Mouse (Mus musculus) limb, embryonic 15.5 days (tissue): Measurements from ENCODE around the gene Ccr2. TPM values are rescaled to one million over a fixed set of nuclear protein-coding genes. Genes with fewer than 3 reads are reported as not detected.

Experiments used
- ATAC-seq: fragments of 200-750 bp; cut with Nextera tagmentation; 2 replicates; pipeline ENCODE4 v1.8.0; 2017; ENCODE audit warnings: low read depth, moderate TSS enrichment; ENCODE audit not compliant: insufficient number of reproducible peaks, low FRiP score, low TSS enrichment
- H3K27ac ChIP-seq: fragments of 300-500 bp; sonication (generic); 2 replicates; pipeline ENCODE4 v1.5.1; 2015; ENCODE audit warnings: moderate library complexity, mild to moderate bottlenecking, inconsistent platforms
- H3K27me3 ChIP-seq: fragments of 300-500 bp; sonication (generic); 2 replicates; pipeline ENCODE4 v1.6.1; 2015; ENCODE audit warnings: inconsistent platforms
- H3K36me3 ChIP-seq: fragments of 300-500 bp; sonication (generic); 2 replicates; pipeline ENCODE4 v1.6.1; 2015; ENCODE audit warnings: inconsistent platforms
- H3K4me1 ChIP-seq: fragments of 300-500 bp; sonication (generic); 2 replicates; pipeline ENCODE4 v1.6.1; 2015; ENCODE audit warnings: inconsistent platforms
- H3K4me2 ChIP-seq: fragments of 300-500 bp; sonication (generic); 2 replicates; pipeline ENCODE4 v1.6.1; 2015; ENCODE audit warnings: mild to moderate bottlenecking, inconsistent platforms
- H3K4me3 ChIP-seq: fragments of 300-500 bp; sonication (generic); 2 replicates; pipeline ENCODE4 v1.5.1; 2015; ENCODE audit warnings: mild to moderate bottlenecking, inconsistent platforms
- H3K9ac ChIP-seq: fragments of 300-500 bp; sonication (generic); 2 replicates; pipeline ENCODE4 v1.6.1; 2015; ENCODE audit warnings: inconsistent platforms
- H3K9me3 ChIP-seq: fragments of 300-500 bp; sonication (generic); 2 replicates; pipeline ENCODE4 v1.6.1; 2016; ENCODE audit warnings: inconsistent platforms
- WGBS: fragments of 180-500 bp; shearing (Covaris S2); methylation state at CpG from one replicate; pipeline ENCODE4 v1.1.7; 2015; 5-methylcytosine and 5-hydroxymethylcytosine counted together
- polyA plus RNA-seq: library from polyadenylated mRNA; unstranded; fragments of >200 nt; fragmentation: Nextera tagmentation; extraction: Ambion mirVana; gene quantifications from 2 replicates; pipeline ENCODE4 v1.2.1, GENCODE M21; 2015

Ccr2 gene
- polyA plus RNA-seq, 1 experiment from 2014 or later, result 4.2 TPM

GRCm38 (mm10) chr9:124099127-124099526, 2.6 kb upstream of the Ccr2 start:
- Histone ChIP-seq H3K4me3 (no peak overlapping the region), H3K27ac (no peak overlapping the region), H3K36me3 (no peaks in the 10 kb centered on the region), H3K9ac (no peak overlapping the region), H3K4me2 (no peak overlapping the region), H3K27me3 (no peaks in the 10 kb centered on the region), H3K9me3 (no peaks in the 10 kb centered on the region), H3K4me1 (no peaks in the 10 kb centered on the region)
- ATAC-seq, result no peak
- WGBS, result 79% methylated on average over 1 of the region's 1 CpGs

- Histone ChIP-seq H3K9ac (no peak overlapping the region), H3K4me3 (no peak overlapping the region), H3K9me3 (no peaks in the 10 kb centered on the region), H3K4me1 (no peaks in the 10 kb centered on the region), H3K36me3 (no peaks in the 10 kb centered on the region), H3K4me2 (no peak overlapping the region), H3K27ac (no peak overlapping the region), H3K27me3 (no peaks in the 10 kb centered on the region)
- no peak for ATAC-seq
- 77% methylated on average over 1 of the region's 1 CpGs for WGBS
Observed at GRCm38 (mm10) chr9:124100357-124100756, 1.4 kb upstream of the Ccr2 start.

- no peak for ATAC-seq
- Histone ChIP-seq H3K4me3 (no peak overlapping the region), H3K36me3 (no peaks in the 10 kb centered on the region), H3K27me3 (no peaks in the 10 kb centered on the region), H3K9me3 (no peaks in the 10 kb centered on the region), H3K9ac (no peak overlapping the region), H3K4me2 (no peak overlapping the region), H3K4me1 (no peaks in the 10 kb centered on the region), H3K27ac (no peak overlapping the region)
- WGBS, result 60% methylated on average over 1 of the region's 1 CpGs
Observed at GRCm38 (mm10) chr9:124103199-124103598, 1.4 kb downstream of the Ccr2 start.

- Histone ChIP-seq H3K27ac (no peak overlapping the region), H3K4me1 (no peaks in the 10 kb centered on the region), H3K27me3 (no peaks in the 10 kb centered on the region), H3K9me3 (no peaks in the 10 kb centered on the region), H3K4me3 (no peak overlapping the region), H3K4me2 (no peak overlapping the region), H3K36me3 (no peaks in the 10 kb centered on the region), H3K9ac (no peak overlapping the region)
- no peak for ATAC-seq
Observed at GRCm38 (mm10) chr9:124105196-124105595, 3.4 kb downstream of the Ccr2 start.

- Histone ChIP-seq H3K27ac (no peak overlapping the region), H3K4me2 (no peak overlapping the region), H3K4me1 (no peaks in the 10 kb centered on the region), H3K9me3 (no peaks in the 10 kb centered on the region), H3K4me3 (no peak overlapping the region), H3K9ac (no peak overlapping the region), H3K36me3 (no peaks in the 10 kb centered on the region), H3K27me3 (no peaks in the 10 kb centered on the region)
- ATAC-seq, result no peak
Observed at GRCm38 (mm10) chr9:124107232-124107631, 5.5 kb downstream of the Ccr2 start.

GRCm38 (mm10) chr9:124108356-124109127, 6.8 kb downstream of the Ccr2 start:
- 69% methylated on average over 2 of the region's 2 CpGs for WGBS
- Histone ChIP-seq H3K9ac (no peak overlapping the region), H3K27me3 (no peaks in the 10 kb centered on the region), H3K4me3 (no peak overlapping the region), H3K4me1 (no peaks in the 10 kb centered on the region), H3K36me3 (no peaks in the 10 kb centered on the region), H3K27ac (no peak overlapping the region), H3K9me3 (no peaks in the 10 kb centered on the region), H3K4me2 (no peak overlapping the region)
- ATAC-seq, result no peak

GRCm38 (mm10) chr9:124111997-124112396, 10.2 kb downstream of the Ccr2 start:
- WGBS, result 71% methylated on average over 1 of the region's 1 CpGs
- Histone ChIP-seq H3K9me3 (no peaks in the 10 kb centered on the region), H3K9ac (no peak overlapping the region), H3K27ac (no peak overlapping the region), H3K27me3 (no peaks in the 10 kb centered on the region), H3K4me2 (no peak overlapping the region), H3K4me3 (no peak overlapping the region), H3K36me3 (no peaks in the 10 kb centered on the region), H3K4me1 (no peaks in the 10 kb centered on the region)
- no peak for ATAC-seq

- H3K4me1 ChIP-seq, result no peaks in the 10 kb centered on the region
- H3K9me3 ChIP-seq, result no peaks in the 10 kb centered on the region
- H3K27ac ChIP-seq, result no peak overlapping the region
- no peaks in the 10 kb centered on the region for H3K36me3 ChIP-seq
- no peaks in the 10 kb centered on the region for H3K27me3 ChIP-seq
- no peak overlapping the region for H3K4me2 ChIP-seq
- no peak overlapping the region for H3K9ac ChIP-seq
- no peak for ATAC-seq
- WGBS, result 77% methylated on average over 1 of the region's 1 CpGs
- H3K4me3 ChIP-seq, result no peak overlapping the region
Observed at GRCm38 (mm10) chr9:124112591-124113239, 11.0 kb downstream of the Ccr2 start.

GRCm38 (mm10) chr9:124113777-124114176, 12.0 kb downstream of the Ccr2 start:
- H3K27ac ChIP-seq, result no peak overlapping the region
- H3K36me3 ChIP-seq, result no peaks in the 10 kb centered on the region
- H3K9ac ChIP-seq, result no peak overlapping the region
- no peak overlapping the region for H3K4me2 ChIP-seq
- H3K9me3 ChIP-seq, result no peaks in the 10 kb centered on the region
- H3K4me1 ChIP-seq, result no peaks in the 10 kb centered on the region
- H3K4me3 ChIP-seq, result no peak overlapping the region
- 65% methylated on average over 1 of the region's 1 CpGs for WGBS
- ATAC-seq, result no peak
- H3K27me3 ChIP-seq, result no peaks in the 10 kb centered on the region

- H3K9me3 ChIP-seq, result no peaks in the 10 kb centered on the region
- no peak for ATAC-seq
- no peaks in the 10 kb centered on the region for H3K27me3 ChIP-seq
- no peak overlapping the region for H3K9ac ChIP-seq
- no peak overlapping the region for H3K4me3 ChIP-seq
- no peak overlapping the region for H3K27ac ChIP-seq
- no peaks in the 10 kb centered on the region for H3K4me1 ChIP-seq
- 96% methylated on average over 1 of the region's 1 CpGs for WGBS
- H3K36me3 ChIP-seq, result no peaks in the 10 kb centered on the region
- H3K4me2 ChIP-seq, result no peak overlapping the region
Observed at GRCm38 (mm10) chr9:124118489-124118888, 16.7 kb downstream of the Ccr2 start.

GRCm38 (mm10) chr9:124121387-124122184, 19.8 kb downstream of the Ccr2 start, which contains the start of gene Ccr5:
Gene Ccr5, plus strand, starts transcription at chr9:124121543.
- H3K9ac ChIP-seq, result no peak within 1 kb of the TSS
- H3K27me3 ChIP-seq, result no peaks in the 10 kb centered on the region
- H3K4me3 ChIP-seq, result no peak within 1 kb of the TSS
- H3K4me2 ChIP-seq, result no peak within 1 kb of the TSS
- no peaks in the 10 kb centered on the region for H3K4me1 ChIP-seq
- H3K9me3 ChIP-seq, result no peaks in the 10 kb centered on the region
- H3K27ac ChIP-seq, result no peak within 1 kb of the TSS
- no peak for ATAC-seq
- no peaks in the 10 kb centered on the region for H3K36me3 ChIP-seq
- whole genome bisulfite sequencing, result 67% methylated on average over 3 of the region's 3 CpGs

GRCm38 (mm10) chr9:124125576-124125975, 23.8 kb downstream of the Ccr2 start:
- ATAC-seq, result no peak
- H3K4me2 ChIP-seq, result no peak overlapping the region
- H3K4me1 ChIP-seq, result no peaks in the 10 kb centered on the region
- H3K27ac ChIP-seq, result no peak overlapping the region
- no peaks in the 10 kb centered on the region for H3K27me3 ChIP-seq
- no peaks in the 10 kb centered on the region for H3K9me3 ChIP-seq
- H3K4me3 ChIP-seq, result no peak overlapping the region
- H3K36me3 ChIP-seq, result no peaks in the 10 kb centered on the region
- 75% methylated on average over 11 of the region's 11 CpGs for WGBS
- no peak overlapping the region for H3K9ac ChIP-seq
